Mouse (Mus musculus) megakaryocyte progenitor cell, adult 5-6 weeks (primary cell): ENCODE results near the gene Fam76b. TPM values are rescaled to one million over a fixed set of nuclear protein-coding genes. Genes with fewer than 3 reads are reported as not detected.
A peak's percentile ranks its signal among the peaks of the same experiment; 100 is the strongest.

Experiments
- ATAC-seq: replicated peaks from 2 replicates; pipeline ENCODE4 v1.8.0; 2016; ENCODE audit warnings: mild to moderate bottlenecking, moderate TSS enrichment, inconsistent platforms; ENCODE audit not compliant: poor library complexity
- total RNA-seq, 2 experiments: library from RNA; stranded (forward) in 1 of 2; stranded (reverse) in 1 of 2; fragments of 157-497, 149-512 nt in 1 of 2; fragments of 200-1000 nt in 1 of 2; gene quantifications; 2 replicates each; pipeline versions ENCODE4 v1.2.3 to v1.2.4; 2015 to 2017

The Fam76b gene
- total RNA-seq, 2 experiments from 2014 or later: 51.4 to 60.5 TPM

DNA sequence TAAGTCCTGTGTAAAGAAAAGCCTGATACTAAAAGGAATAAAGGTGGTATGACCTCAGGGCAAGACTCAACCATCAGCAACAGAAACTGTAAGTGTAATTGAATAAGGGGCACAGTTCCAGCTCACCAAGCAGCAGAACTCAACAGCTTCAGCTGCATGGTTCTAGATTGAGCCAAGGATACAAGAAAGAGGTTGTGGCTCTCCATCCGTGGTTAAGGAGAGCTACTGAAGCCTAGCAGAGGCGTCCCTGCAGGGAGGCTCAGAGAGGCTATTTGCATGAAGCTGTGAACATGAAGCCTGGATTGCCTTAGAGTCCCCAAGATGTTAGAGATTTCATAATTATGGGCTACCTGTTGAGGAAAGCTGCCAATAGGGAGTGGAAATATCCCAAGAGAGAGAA, 40.1 kb downstream of the Fam76b start:
- ATAC-seq: no peak

DNA sequence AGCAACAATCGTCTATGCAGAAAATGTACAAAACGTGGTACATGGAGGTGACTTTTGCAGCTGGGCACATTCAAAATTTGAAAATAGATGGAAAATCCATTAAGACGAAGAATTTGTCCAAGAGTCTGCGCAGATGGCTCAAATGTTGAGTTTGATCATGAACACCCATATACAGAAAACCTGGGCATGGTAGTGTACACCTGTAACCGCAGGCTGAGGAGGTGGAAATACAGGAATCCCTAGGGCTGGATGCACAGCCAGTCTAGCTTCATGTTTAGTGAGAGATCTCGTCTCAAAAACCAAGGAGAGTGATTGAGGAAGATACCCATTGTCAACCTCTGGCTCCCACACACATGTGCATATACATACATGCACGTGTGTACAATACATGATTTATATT, 44.1 kb downstream of the Fam76b start:
- no peak for ATAC-seq

DNA sequence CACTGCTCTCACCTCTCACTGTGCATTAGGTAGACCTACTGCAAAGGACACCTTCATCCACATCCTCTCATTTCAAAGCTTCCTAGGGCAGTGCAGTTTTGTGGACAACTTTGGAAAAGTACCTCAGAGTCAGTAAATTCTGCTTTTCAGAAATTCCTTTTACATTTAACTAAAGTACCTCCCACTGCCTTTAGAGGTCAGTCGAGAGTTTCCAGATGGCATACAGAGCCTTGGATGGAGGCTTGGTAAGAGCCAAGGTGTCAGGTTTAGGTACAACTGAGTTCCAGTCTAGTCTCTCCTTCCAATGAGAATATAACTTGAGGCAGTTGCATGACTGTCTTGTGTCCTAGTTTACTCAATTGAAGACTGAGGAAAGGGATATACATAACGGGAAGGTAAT, 46.8 kb downstream of the Fam76b start:
- peak; percentile 70 for ATAC-seq

DNA sequence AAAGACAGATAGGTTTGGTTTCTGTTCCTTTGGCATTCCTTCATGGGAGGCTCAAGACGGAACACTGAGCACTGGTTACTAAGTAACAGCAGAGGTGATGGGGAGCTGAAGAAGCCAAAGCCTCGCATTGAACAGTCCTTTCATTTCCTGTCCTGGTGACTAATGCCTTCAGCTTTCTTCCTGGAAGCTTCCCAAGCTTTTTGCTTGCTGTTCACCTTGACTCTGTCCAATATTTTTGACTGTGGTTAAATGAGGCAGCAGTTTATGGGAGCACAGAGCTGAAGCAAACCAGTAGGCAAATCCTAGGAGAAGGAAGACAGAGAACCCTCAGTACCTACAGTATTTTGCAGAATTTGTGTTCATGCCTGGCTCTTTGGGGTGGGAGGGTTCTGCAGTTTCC, 47.8 kb downstream of the Fam76b start:
- no peak for ATAC-seq

DNA sequence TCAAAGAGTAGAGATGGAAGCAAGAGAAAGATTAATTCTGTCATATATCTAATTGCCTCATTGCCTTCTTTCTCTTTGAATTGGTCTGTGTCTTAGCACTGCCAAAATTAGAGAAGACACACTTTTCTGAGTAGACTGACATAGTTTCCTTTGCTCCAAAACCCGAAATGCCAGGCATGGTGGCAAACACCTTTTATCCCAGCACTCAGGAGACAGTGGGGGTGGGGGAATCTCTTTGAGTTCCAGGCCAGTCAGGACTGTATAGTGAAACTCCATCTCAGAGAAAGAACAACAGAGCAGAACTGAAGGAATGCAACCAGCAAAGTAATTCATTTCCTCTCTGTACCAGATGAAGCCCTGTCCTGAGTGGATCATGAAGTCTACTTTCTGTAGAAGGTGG, 53.2 kb downstream of the Fam76b start:
- no peak for ATAC-seq

DNA sequence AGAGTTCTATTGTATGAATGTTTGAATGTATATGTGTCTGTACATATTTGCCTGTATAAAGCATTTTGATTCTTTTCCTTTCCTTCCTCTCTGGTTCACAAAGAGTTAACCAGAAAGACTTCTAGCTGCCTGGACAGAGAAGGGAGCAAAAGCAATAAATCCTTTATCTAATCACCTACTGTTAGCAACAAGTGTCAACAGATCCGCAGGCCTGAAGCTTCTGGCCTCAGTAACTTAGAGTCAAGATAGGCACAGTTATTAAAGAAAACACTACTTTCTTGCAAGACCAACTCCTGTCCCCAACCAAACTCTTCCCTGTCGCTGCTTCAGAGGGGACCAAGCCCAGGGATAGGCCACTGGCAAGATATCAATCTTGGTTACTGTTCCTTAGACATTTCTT, 55.0 kb downstream of the Fam76b start:
- ATAC-seq: no peak

DNA sequence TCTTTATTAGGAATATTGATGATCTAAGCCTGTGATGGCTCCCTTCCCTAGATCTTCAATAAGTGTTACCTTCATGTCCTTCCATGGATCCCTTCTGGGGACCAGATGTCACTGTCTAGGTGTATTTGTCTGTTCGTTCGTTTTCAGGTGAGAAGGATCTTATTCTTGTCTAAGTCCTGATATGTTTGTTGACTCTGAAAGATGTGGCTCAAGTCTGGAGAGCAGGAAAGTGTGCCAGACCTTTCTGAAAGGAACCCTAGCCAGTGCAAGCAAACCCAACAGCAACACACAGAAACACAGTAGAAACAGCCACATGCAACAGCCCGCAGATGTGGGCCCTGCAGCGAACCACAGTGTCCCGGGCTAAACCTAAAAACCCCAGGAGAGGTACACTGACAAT, 61.5 kb downstream of the Fam76b start:
- ATAC-seq: no peak

DNA sequence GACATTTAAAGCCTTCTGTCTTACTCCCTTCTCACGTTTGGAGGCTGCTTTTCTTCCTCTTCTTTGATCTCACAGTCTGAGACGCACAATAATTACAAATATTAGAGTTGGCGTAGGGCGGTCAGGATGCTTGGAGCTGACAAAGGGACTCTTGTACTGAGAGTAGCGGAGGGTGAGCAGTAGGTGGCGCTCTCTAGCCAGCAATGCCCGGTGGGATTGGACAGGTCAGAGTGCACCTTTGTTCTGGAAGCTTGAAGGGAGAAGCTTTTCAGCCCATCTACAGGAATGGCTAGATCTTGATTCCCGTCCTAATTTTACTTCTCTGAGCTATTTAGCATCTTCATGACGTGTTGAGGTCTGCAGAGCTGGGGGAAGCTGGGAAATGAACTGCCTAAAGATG, 62.1 kb downstream of the Fam76b start:
- ATAC-seq: peak; percentile 95

DNA sequence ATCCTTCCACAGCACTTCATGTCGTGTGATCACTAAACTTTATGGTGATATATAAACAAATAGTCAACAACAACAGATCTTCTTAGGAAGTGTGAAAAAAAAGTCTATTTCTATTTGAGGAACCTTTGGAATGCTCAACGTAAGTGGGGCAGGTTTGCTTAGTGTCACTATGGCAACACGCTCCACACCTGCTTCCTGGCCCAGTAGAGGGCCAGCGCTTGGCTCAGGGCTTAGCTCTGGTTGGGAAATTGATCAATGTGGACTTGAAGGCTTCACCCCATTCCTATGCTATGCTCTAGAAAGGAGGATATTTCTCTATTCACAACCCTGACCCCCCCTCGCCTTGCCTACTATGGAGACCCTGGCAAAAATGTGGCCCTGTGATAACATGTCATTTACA, 62.7 kb downstream of the Fam76b start:
- no peak for ATAC-seq

DNA sequence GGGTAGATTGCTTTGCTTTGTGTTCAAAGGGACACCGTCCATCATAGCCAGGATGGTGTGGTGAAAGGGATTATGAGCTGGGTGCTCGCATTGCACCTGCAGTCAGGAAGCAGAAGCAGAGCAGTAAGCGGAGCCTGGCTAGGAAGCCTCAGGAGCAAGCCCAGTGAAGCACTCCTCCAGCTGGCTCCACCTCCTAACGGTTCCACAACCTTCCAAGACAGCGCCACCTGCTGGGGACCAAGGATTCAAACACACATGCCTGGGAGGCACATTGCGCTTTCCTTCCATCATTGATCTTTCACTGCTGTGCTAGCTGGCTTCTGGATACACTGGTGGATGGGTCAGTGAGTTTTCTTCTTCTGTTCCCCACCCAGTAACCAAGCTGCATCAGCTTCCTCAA, 64.4 kb downstream of the Fam76b start:
- no peak for ATAC-seq

DNA sequence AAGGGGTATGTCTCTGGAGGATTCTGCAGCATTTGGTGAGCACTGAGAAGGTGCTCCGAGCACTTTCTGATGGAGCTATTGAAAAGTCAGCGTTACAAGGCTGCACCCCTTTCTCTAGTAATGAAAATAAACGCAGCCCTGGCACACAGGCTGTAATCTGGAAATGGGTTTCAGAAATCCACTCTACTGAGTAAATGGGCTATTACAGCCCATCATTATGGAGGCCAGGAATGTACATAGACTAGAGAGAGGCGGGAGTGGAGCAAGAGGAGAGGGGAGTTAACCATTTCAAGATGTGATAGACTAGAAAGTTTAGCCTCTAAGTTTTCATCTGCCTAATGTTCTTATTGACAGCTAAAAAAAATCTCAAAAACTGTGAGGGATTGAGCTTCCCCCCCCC, 65.5 kb downstream of the Fam76b start:
- no peak for ATAC-seq

DNA sequence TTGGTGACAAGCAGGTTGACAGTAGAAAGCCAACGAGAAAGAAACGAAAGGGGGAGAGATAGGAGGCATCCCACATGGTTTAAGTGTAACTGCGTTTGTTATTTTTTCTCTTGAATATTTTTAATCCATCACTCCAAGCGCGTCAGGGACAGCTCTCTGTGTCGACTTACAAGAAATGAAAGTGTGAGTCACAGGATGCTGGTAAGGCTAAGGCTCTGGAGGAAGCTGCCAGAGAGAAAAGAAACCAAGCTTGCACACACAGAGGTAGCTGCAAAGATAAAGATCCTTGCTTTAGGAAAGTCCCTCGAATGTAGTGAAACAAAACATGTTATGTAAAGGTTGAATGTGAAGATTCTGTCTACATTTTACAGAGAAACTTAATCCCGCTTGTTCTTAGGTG, 67.0 kb downstream of the Fam76b start:
- ATAC-seq: peak; percentile 48; the same call in 1 of the 2 replicates

DNA sequence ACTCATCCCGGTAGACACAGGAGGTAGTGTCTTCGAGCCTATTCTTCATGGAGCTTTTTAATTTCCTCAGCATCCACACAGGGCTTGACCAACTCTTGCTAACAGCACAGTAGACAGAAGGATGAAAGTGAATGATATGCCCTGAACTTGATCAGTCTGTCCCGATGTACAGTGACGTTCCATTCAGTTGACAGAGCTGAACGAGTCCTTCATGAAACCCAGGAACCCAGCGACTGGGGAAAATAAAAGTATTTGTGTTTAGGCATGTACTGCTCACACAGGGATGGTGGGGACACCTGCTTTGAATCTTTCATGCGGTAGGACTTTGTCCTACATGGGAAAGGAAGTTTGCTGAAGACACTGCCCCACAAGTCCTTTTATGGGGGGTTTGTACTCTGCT, 67.4 kb downstream of the Fam76b start:
- no peak for ATAC-seq

DNA sequence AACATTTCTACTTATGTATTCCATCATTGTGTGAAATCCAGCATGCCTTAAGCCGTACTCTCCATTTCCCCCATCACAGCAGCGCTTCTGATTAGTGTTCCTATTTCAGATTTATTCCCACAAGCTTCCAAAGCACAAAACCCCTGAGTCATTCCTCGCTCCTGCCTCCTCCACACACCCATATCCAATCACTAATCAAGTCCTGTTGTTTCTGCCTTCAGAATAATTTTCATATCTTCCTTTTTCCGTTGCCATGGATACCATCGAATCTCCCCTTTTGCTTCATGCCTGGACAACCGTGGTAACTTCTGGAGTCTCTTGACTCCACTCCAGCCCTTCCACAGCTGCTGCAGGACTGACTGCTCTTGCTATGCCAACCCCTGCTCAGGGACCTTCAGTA, 68.5 kb downstream of the Fam76b start:
- ATAC-seq: no peak

DNA sequence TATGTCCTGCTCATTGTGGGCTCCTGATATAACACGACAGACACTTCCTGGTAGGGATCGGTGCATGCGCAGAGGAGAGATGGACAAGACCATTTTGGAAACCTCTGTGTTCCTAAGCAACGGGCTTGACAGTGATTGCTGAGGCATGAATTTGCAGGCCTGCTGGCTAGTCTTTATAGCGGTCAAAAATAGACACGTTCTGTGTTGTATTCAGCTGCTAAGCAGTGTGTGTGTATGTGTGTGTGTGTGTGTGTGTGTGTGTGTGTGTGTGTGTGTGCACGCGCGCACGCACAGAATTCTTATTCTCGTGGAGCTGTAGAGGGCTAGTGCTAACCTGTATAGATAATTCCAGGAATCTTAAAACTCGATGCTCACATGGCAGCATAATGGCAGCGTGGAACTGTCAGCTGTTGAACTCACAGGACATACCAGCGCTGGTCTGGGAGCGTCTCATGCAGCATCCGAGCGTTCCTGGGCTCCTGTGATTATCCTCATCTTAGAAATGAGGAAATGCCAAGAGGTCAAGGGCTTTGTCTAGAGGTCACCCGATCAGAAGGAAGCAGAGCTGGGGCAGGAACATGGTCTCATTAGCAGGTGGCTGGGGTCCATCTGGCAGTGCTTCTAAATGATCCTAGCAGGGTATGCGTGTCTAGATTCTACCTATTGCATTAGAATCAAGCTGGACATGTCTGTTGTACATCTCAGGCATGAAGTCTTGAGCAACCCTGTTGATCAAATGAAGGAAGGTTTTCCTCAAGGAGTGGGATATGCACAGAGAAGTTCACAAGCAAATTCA, 71.2 kb downstream of the Fam76b start:
- ATAC-seq: no peak

DNA sequence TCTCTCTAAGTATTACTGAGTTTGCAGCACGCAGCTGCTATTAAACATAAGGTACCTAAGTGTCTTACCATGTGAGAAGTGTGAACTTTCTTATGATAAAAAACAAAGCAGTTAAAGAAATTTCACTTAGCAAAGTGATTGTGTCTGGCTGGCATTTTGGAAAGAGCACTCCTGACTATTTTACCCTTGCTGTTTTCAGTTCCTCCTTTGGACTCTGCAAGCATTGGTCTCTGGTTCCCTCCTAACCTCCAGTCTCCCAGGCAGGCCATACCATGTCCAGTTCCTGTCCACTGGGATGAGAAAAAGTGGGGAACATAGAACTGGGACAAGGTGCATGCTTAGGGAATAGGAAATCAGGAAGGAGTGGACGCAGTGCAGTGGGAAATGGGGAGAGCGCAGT, 74.5 kb downstream of the Fam76b start:
- peak; percentile 29; the same call in 1 of the 2 replicates for ATAC-seq

DNA sequence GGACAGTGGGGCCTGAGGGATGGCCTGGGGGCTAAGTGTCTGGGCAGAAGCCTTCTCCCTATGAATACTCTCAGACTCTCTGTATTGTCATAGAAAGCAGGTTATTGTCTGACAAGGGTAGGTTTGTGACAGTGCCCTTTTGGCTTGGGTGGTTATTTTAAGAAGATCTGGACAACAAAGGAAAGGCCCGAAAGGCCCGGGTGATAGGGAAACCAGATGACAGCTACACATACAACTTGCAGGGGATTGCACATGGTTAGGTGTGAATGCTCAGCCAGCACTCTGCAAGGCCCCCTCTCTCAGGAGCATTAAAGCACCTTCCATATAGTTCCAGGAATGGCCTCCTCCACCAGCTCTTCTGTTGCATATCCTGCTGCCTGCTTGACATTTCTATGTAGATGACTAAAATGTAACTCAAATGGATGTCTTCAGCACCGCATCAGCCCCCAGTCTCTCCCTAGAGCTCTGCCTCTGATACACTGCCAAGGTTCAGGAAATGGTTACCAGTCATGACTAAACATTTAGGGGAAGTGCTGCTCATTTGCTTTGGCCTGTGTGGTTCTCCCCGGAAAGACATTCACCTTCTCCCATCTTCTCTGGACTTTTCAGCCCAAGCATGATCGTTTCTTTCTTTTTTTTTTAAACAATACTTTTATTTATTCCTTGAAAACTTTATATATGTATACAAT, 76.7 kb downstream of the Fam76b start:
- peak; percentile 46; the same call in 1 of the 2 replicates for ATAC-seq

Other genes starting within 250 kb of the Fam76b start
- gene Mtmr2, start 79.3 kb upstream of the Fam76b start, total RNA-seq (2015): 36.5 and 43.8 TPM in 2 replicates
- 55.3 and 62.6 TPM in 2 replicates for gene Mtmr2, start 79.3 kb upstream of the Fam76b start, total RNA-seq (2017)
- gene Cep57, start 609 bp upstream of the Fam76b start, total RNA-seq (2015): 61.9 and 75.1 TPM in 2 replicates
- gene Cep57, start 609 bp upstream of the Fam76b start, total RNA-seq (2017): 66.5 and 81.3 TPM in 2 replicates